Mouse (Mus musculus): Measurements from ENCODE around the gene Cyp39a1. TPM values are rescaled to one million over a fixed set of nuclear protein-coding genes. Genes with fewer than 3 reads are reported as not detected.

Cyp39a1 gene
- polyA plus RNA-seq, 1 experiment from 2014 or later: 19.1 TPM

DNA sequence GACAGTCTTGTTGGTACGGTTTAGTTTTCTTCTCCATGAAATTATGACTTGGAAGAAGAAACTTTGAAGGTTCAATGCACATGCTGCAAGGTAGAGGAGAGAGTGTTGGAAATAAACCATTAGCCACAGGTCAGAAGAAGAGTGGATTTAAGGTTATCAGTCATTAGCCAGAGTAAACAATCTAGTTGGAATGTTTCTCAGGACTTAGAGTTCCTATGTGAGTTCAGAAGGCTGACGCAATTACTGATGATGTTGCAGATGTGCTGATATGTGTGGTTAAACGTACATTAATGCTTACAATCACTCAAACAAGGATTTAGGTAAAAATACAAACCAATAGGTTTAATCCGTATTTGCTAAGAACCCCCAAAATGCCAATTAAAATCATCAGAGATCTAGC is 4.7 kb downstream of the Cyp39a1 start:
- Histone ChIP-seq H3K27me3 (replicated peaks; ENCODE audit: control insufficient read depth, insufficient read depth, low read length) (no peaks in the 10 kb centered on the region), H3K4me2 (ENCODE audit: low read length) (no peak overlapping the region), H3K9me3 (ENCODE audit: control insufficient read depth, low read length) (no peaks in the 10 kb centered on the region), H3K4me1 (replicated peaks; ENCODE audit: control insufficient read depth, insufficient read depth, low read length) (peaks cover 4% of the 10 kb centered on the region; the same call in 1 of the 2 replicates), H3K4me3 (replicated peaks; ENCODE audit: low read length) (no peak overlapping the region), H3K27ac (ENCODE audit: low read length) (no peak overlapping the region), H3K9ac (replicated peaks; ENCODE audit: low read depth, low read length) (no peak overlapping the region), H3K36me3 (ENCODE audit: control insufficient read depth, insufficient read depth) (no peaks in the 10 kb centered on the region)
- no peak for ATAC-seq
- 97% methylated on average over 4 of the region's 4 CpGs for WGBS

DNA sequence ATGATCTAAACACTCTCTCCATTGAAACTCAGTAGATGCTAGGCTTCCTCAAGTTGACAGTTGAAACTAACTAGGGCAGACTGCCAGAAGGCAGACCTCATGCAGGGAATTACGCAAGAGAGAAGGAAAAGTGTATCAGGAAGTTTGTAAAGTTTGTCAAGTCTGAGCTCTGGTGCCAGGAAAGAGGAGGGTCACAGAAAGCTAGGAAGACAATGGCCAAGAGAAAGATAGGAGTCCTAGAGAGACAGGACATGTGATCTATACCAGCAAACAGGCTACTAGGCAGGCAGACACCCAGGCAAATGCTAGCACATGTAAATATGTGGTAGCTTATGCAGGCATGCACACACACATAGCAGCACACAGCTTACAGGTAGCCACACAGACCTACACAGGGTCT is 8.0 kb downstream of the Cyp39a1 start:
- H3K27me3 ChIP-seq (replicated peaks; ENCODE audit: control insufficient read depth, insufficient read depth, low read length): no peaks in the 10 kb centered on the region
- H3K4me3 ChIP-seq (replicated peaks; ENCODE audit: low read length): no peak overlapping the region
- no peak overlapping the region for H3K9ac ChIP-seq (replicated peaks; ENCODE audit: low read depth, low read length)
- H3K4me1 ChIP-seq (replicated peaks; ENCODE audit: control insufficient read depth, insufficient read depth, low read length): no peaks in the 10 kb centered on the region
- H3K4me2 ChIP-seq (ENCODE audit: low read length): no peak overlapping the region
- H3K27ac ChIP-seq (ENCODE audit: low read length): no peak overlapping the region
- no peaks in the 10 kb centered on the region for H3K36me3 ChIP-seq (ENCODE audit: control insufficient read depth, insufficient read depth)
- H3K9me3 ChIP-seq (ENCODE audit: control insufficient read depth, low read length): no peaks in the 10 kb centered on the region
- ATAC-seq: no peak
- WGBS: 52% methylated on average over 1 of the region's 1 CpGs

DNA sequence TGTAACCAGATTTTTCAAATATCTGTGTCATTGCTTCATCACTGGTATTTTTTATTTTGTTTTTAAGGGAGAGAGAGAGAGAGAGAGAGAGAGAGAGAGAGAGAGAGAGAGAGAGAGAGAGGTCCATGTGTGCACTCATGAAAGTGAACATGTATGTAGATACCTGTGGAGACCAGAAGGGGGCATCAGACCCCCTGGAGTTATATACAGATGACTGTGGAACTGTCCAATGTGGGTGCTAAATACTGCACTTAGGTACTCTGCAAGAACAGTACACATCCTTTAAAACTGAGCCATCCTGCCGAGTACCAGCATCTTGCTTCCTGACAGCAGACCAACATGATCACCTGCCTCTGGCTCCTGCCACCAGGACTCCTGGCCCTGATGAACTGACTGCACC is 9.0 kb downstream of the Cyp39a1 start:
- Histone ChIP-seq H3K27me3 (replicated peaks; ENCODE audit: control insufficient read depth, insufficient read depth, low read length) (no peaks in the 10 kb centered on the region), H3K4me2 (ENCODE audit: low read length) (no peak overlapping the region), H3K9ac (replicated peaks; ENCODE audit: low read depth, low read length) (no peak overlapping the region), H3K36me3 (ENCODE audit: control insufficient read depth, insufficient read depth) (no peaks in the 10 kb centered on the region), H3K4me3 (replicated peaks; ENCODE audit: low read length) (no peak overlapping the region), H3K4me1 (replicated peaks; ENCODE audit: control insufficient read depth, insufficient read depth, low read length) (no peaks in the 10 kb centered on the region), H3K27ac (ENCODE audit: low read length) (no peak overlapping the region), H3K9me3 (ENCODE audit: control insufficient read depth, low read length) (no peaks in the 10 kb centered on the region)
- no peak for ATAC-seq
- 90% methylated on average over 1 of the region's 1 CpGs for WGBS

DNA sequence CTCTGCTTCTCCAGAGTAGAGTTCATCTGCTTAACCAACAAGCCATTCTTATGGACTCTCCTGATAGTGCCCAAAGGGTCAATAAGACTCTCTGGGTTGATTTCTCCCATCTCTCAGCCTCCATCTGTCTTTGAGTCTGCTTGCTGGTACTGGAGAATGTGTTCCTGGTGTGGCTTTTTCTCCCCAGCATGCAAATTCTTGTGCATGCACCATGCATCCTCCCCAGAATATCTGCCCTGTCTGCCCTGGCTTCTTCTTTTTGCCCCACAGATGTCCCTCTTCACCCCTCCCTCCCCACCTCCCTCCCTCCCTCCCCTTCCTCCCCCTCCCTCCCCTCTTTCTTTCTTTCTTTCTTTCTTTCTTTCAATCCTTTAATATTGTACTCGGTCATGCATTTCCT is 10.1 kb downstream of the Cyp39a1 start:
- no peak for ATAC-seq
- H3K36me3 ChIP-seq (ENCODE audit: control insufficient read depth, insufficient read depth): no peaks in the 10 kb centered on the region
- H3K27me3 ChIP-seq (replicated peaks; ENCODE audit: control insufficient read depth, insufficient read depth, low read length): no peaks in the 10 kb centered on the region
- H3K9me3 ChIP-seq (ENCODE audit: control insufficient read depth, low read length): no peaks in the 10 kb centered on the region
- WGBS: 0% methylated on average over 1 of the region's 1 CpGs
- H3K9ac ChIP-seq (replicated peaks; ENCODE audit: low read depth, low read length): no peak overlapping the region
- no peak overlapping the region for H3K4me3 ChIP-seq (replicated peaks; ENCODE audit: low read length)
- H3K4me2 ChIP-seq (ENCODE audit: low read length): no peak overlapping the region
- no peak overlapping the region for H3K27ac ChIP-seq (ENCODE audit: low read length)
- no peaks in the 10 kb centered on the region for H3K4me1 ChIP-seq (replicated peaks; ENCODE audit: control insufficient read depth, insufficient read depth, low read length)

DNA sequence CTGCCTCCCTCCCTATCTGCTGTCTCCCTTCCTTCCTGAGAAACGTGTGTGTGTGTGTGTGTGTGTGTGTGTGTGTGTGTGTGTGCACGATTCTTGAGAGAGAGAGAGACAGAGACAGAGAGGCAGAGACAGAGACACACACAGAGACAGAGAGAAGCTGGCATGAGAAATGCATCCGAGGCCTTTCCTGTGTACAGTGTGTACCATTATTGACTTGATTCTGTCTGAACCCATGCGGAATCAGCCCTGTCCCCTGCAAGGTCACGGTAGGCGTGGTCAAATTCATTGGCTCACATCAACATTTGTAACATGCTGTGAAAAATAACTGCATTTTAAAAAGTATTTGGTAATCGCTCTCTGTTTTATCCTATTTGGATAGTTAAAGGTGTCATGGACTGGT is 16.9 kb downstream of the Cyp39a1 start:
- Histone ChIP-seq H3K27ac (ENCODE audit: low read length) (no peak overlapping the region), H3K4me1 (replicated peaks; ENCODE audit: control insufficient read depth, insufficient read depth, low read length) (no peaks in the 10 kb centered on the region), H3K4me3 (replicated peaks; ENCODE audit: low read length) (no peak overlapping the region), H3K9me3 (ENCODE audit: control insufficient read depth, low read length) (no peaks in the 10 kb centered on the region), H3K4me2 (ENCODE audit: low read length) (no peak overlapping the region), H3K36me3 (ENCODE audit: control insufficient read depth, insufficient read depth) (no peaks in the 10 kb centered on the region), H3K27me3 (replicated peaks; ENCODE audit: control insufficient read depth, insufficient read depth, low read length) (no peaks in the 10 kb centered on the region), H3K9ac (replicated peaks; ENCODE audit: low read depth, low read length) (no peak overlapping the region)
- 95% methylated on average over 6 of the region's 7 CpGs for WGBS
- no peak for ATAC-seq

DNA sequence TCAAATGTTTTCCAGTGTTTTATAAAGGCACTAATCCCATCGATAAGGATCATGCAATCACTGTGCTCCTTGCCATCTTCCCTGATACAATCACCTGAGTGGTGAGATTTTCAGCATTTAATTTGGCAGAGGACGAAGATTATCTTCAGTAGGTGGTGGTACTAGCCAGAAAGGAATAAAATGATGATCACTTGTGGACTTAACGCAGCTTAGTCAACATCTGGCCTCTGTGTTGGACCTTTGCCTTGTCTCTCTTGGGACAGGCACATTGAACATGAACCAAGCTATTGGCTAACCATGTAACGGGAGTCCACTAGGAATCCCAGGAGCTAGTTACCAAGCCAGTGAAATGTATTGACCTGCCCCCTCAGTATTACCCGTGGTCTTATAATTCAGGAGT is 17.4 kb downstream of the Cyp39a1 start:
- H3K27me3 ChIP-seq (replicated peaks; ENCODE audit: control insufficient read depth, insufficient read depth, low read length): no peaks in the 10 kb centered on the region
- H3K4me1 ChIP-seq (replicated peaks; ENCODE audit: control insufficient read depth, insufficient read depth, low read length): no peaks in the 10 kb centered on the region
- no peaks in the 10 kb centered on the region for H3K9me3 ChIP-seq (ENCODE audit: control insufficient read depth, low read length)
- no peak for ATAC-seq
- no peak overlapping the region for H3K27ac ChIP-seq (ENCODE audit: low read length)
- H3K4me3 ChIP-seq (replicated peaks; ENCODE audit: low read length): no peak overlapping the region
- no peaks in the 10 kb centered on the region for H3K36me3 ChIP-seq (ENCODE audit: control insufficient read depth, insufficient read depth)
- H3K9ac ChIP-seq (replicated peaks; ENCODE audit: low read depth, low read length): no peak overlapping the region
- WGBS: 95% methylated on average over 5 of the region's 5 CpGs
- H3K4me2 ChIP-seq (ENCODE audit: low read length): no peak overlapping the region

DNA sequence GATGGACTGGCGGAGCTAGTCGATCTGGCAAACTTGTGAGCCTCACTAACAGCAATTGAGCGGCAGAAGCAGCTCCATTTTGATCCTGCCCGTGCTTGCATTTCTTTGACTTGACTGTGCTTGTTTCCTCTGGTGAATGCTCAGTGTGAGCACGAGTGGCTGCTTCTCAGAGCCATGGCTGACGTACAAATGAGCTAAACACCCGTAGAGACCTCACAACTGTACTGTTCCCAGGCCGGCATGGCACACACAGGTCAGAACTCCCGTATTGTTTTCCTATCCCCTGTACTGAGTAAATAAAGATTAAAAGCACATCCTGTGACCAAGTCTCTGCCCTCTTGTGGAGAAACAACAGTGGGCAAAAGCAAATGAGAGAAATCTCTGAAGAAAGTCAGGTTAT is 22.4 kb downstream of the Cyp39a1 start:
- Histone ChIP-seq H3K9ac (replicated peaks; ENCODE audit: low read depth, low read length) (no peak overlapping the region), H3K9me3 (ENCODE audit: control insufficient read depth, low read length) (no peaks in the 10 kb centered on the region), H3K27ac (ENCODE audit: low read length) (no peak overlapping the region), H3K4me3 (replicated peaks; ENCODE audit: low read length) (no peak overlapping the region), H3K4me1 (replicated peaks; ENCODE audit: control insufficient read depth, insufficient read depth, low read length) (no peaks in the 10 kb centered on the region), H3K27me3 (replicated peaks; ENCODE audit: control insufficient read depth, insufficient read depth, low read length) (no peaks in the 10 kb centered on the region), H3K36me3 (ENCODE audit: control insufficient read depth, insufficient read depth) (no peaks in the 10 kb centered on the region), H3K4me2 (ENCODE audit: low read length) (no peak overlapping the region)
- 88% methylated on average over 9 of the region's 9 CpGs for WGBS
- no peak for ATAC-seq

DNA sequence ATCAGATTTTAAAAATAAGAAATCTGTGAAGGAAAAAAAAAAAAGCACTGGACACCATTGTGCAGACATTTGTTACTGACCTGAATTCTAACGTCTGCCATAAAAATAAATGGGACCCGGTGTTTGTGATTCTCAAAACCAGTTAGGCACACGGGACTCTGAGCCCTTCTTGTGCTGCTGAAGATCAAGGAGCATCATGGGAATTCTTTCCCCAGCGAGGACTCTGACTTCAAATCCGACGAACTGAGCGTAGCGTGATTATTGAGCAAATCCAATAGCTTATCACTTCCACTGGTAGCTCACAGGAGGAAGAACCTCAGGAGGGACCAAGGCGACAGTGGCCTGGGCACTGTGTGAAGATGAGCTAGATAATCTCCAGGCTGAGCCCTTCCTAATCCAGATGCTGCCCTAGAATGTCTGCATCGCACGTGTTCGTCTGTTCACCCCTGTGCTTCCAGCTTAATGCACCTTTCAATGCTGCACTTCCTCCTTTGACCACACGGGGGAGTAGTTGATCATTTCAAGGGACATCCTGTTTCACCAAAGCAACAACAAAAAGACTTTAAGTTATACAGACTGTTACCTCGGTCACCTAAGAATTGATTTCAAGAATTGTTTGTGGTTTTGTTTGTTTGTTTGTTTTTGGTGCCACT is 31.9 kb downstream of the Cyp39a1 start:
- Histone ChIP-seq H3K4me2 (ENCODE audit: low read length) (peak overlapping the region; percentile 18), H3K9ac (replicated peaks; ENCODE audit: low read depth, low read length) (no peak overlapping the region), H3K9me3 (ENCODE audit: control insufficient read depth, low read length) (no peaks in the 10 kb centered on the region; the same call in 1 of the 2 replicates), H3K4me1 (replicated peaks; ENCODE audit: control insufficient read depth, insufficient read depth, low read length) (no peaks in the 10 kb centered on the region), H3K27me3 (replicated peaks; ENCODE audit: control insufficient read depth, insufficient read depth, low read length) (no peaks in the 10 kb centered on the region), H3K4me3 (replicated peaks; ENCODE audit: low read length) (no peak overlapping the region), H3K36me3 (ENCODE audit: control insufficient read depth, insufficient read depth) (no peaks in the 10 kb centered on the region), H3K27ac (ENCODE audit: low read length) (no peak overlapping the region)
- ATAC-seq: peak; percentile 82
- WGBS: 38% methylated on average over 14 of the region's 14 CpGs

DNA sequence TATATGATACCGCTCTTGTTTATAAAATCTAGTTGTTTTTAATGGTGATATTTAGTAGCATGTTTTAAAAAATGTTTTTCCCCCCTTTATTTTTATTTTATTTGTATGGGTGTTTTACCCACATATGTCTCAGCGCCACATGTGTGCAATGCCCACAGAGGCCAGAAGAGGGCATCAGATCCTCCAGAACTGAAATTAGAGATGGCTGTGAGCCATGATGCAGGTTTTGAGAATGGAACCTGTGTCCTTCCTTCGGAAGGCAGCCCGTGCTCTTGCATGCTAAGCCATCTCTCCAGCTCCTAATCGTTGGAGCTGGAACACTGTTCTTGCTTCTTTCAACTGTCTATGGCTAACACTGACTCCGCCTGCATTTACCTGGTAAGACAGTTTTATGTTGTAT is 33.8 kb downstream of the Cyp39a1 start:
- H3K9ac ChIP-seq (replicated peaks; ENCODE audit: low read depth, low read length): no peak overlapping the region
- no peak overlapping the region for H3K4me3 ChIP-seq (replicated peaks; ENCODE audit: low read length)
- H3K4me1 ChIP-seq (replicated peaks; ENCODE audit: control insufficient read depth, insufficient read depth, low read length): no peaks in the 10 kb centered on the region
- no peak overlapping the region for H3K27ac ChIP-seq (ENCODE audit: low read length)
- H3K27me3 ChIP-seq (replicated peaks; ENCODE audit: control insufficient read depth, insufficient read depth, low read length): no peaks in the 10 kb centered on the region
- no peak overlapping the region for H3K4me2 ChIP-seq (ENCODE audit: low read length)
- 66% methylated on average over 6 of the region's 6 CpGs for WGBS
- H3K9me3 ChIP-seq (ENCODE audit: control insufficient read depth, low read length): no peaks in the 10 kb centered on the region; the same call in 1 of the 2 replicates
- H3K36me3 ChIP-seq (ENCODE audit: control insufficient read depth, insufficient read depth): no peaks in the 10 kb centered on the region
- ATAC-seq: no peak

Measured in forebrain, embryonic 16.5 days (tissue).